Mouse (Mus musculus) kidney, adult 9 months (tissue): ENCODE measurements around the gene Mfn1.

Experiments
- DNase-seq: peaks from one replicate; pipeline ENCODE4 v3.0.0; 2022

Mfn1 gene

GRCm38 (mm10) chr3:32529303-32529898 lies at the start of gene Mfn1:
Gene Mfn1 (plus strand): TSS chr3:32529465.
- peak; percentile 98 for DNase-seq

DNA sequence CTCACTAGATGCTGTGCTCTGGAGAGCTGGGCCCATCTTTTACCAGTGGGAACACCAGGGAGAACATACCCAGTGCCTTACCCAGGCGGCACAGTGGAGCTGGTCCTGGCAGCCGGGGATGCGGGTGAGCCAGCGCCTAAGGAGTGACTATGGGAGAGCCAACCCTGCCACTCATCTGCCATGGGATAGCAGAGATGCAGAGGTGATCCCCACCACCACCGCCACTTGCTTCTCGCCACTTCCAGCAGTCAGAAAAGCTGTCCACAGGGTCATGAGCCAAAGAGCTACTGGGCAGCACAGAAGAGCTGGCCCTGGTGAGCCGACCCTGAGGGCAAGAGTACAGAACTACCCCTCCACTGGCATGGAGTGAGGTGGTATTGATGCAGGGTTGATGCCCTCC lies 49.3 kb upstream of the Mfn1 start:
- no peak for DNase-seq

DNA sequence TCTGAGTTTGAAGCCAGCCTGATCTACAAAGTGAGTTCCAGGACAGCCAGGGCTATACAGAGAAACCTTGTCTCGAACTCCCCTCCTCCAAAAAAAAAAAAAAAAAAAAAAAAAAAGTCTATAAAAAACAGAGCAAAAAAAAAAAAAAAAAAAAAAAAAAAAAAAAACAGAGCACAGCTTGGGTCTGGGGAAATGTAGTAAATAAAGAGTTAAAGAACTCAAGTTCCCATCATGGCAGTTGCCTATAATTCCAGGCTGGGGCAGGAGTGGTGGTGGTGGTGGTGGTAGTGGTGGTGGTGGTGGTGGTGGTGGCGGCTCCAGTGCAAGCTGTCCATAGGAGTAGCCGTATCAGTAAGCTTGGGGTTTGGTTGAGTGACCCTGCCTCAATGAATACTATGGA lies 46.2 kb upstream of the Mfn1 start:
- no peak for DNase-seq

- DNase-seq: peak; percentile 64
These were observed 42.7 kb upstream of the Mfn1 start for GRCm38 (mm10) chr3:32486543-32486942.

GRCm38 (mm10) chr3:32488172-32488571 lies 41.1 kb upstream of the Mfn1 start:
- DNase-seq: no peak

GRCm38 (mm10) chr3:32490076-32490927 lies 39.0 kb upstream of the Mfn1 start:
- peak; percentile 33 for DNase-seq

- no peak for DNase-seq
These were observed 38.3 kb upstream of the Mfn1 start for GRCm38 (mm10) chr3:32490928-32491315.

DNA sequence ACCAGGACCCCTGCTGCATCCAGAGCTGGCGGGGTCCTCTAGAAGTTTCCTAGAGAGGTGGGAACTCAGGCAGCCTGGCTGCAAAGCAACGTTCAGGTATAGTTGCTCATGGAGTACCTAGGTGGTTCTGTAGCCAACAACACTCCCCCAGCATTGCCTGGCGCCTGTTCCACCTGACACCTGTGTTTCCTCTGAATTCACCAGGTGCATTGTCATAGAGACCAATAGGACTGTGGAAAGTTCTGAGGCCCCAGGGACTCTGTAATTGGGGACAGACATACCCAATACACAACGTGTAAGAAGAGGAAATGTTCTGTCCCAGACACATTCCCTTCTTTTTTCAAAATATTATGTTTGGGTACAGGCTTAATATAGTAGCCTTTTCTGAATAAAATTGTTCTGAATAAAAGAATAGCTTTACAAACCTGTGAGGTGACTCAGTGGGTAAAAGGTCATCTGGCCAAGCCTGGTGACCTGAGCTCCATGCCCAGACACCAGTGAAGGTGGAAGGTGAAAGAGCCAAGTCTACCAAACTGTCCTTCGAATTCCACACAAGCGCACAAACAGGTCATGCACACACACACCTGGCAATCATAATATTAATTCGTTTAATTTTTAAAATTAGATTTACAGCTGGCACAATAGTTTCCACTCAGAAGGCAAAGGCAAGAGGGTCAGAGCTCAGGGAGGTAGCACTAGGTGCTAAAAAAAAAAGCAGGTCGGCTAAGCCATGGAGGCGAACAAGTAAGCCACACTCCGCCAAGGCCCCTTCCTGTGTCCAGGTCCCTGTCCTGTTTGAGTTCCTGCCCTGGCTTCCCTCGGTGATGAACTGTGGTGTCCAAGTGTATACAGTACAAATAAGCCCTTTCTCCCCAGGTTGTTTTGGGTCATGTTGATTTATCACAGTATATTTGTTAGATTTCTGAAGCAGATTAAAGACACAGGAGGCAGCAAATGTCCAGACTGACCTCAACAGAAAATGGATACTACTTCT lies 36.9 kb upstream of the Mfn1 start, which contains the start of gene Kcnmb3:
Gene Kcnmb3 (minus strand): TSS at position 135 of the 994 bp plus-strand sequence.
- DNase-seq: peak; percentile 73

GRCm38 (mm10) chr3:32494387-32495087 lies 34.7 kb upstream of the Mfn1 start:
- DNase-seq: no peak

GRCm38 (mm10) chr3:32495088-32495770 lies 34.0 kb upstream of the Mfn1 start:
- DNase-seq: peak; percentile 87

GRCm38 (mm10) chr3:32495856-32496710 lies 33.2 kb upstream of the Mfn1 start:
- DNase-seq: no peak

DNA sequence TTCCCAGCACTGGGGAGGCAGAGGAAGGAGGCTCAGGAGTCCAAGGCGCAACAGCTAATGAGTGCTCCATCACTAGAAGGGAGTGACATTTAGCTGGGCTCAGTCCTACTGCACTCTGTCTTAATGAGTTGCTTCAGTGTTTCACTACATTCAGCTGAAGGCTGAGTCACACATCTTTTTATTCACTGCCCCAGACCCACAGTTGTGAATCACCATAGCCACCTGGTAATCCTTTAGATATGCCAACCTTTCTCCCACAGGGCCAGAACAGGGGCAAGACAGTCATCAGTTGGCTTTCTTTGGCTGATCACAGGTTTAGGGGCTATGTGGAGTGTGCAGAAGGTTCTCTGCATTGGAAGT lies 32.6 kb upstream of the Mfn1 start:
- DNase-seq: no peak

- peak; percentile 35 for DNase-seq
These were observed 28.9 kb upstream of the Mfn1 start for GRCm38 (mm10) chr3:32500346-32500745.

DNA sequence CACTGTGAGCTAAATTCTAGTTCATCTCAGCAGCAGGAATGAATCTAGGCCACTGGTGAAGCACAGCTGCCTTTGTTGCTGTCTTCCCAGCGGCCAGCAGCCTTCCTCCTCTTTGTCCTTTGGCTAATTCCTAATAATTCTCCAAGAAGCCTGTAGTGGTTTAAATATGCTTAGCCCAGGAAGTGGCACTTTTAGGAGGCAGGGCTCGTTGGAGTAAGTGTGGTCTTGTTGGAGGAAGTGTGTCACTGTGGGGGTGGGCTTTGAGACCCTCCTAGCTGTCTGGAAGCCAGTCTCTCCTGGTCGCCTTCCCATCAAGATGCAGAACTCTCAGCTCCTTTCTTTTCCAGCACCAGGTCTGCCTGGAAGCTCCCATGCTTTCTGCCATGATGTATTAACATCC lies 23.4 kb upstream of the Mfn1 start:
- no peak for DNase-seq

GRCm38 (mm10) chr3:32506366-32507225 lies 22.7 kb upstream of the Mfn1 start:
- DNase-seq: no peak

- DNase-seq: peak; percentile 81
These were observed 20.5 kb upstream of the Mfn1 start for GRCm38 (mm10) chr3:32508666-32509324.

DNA sequence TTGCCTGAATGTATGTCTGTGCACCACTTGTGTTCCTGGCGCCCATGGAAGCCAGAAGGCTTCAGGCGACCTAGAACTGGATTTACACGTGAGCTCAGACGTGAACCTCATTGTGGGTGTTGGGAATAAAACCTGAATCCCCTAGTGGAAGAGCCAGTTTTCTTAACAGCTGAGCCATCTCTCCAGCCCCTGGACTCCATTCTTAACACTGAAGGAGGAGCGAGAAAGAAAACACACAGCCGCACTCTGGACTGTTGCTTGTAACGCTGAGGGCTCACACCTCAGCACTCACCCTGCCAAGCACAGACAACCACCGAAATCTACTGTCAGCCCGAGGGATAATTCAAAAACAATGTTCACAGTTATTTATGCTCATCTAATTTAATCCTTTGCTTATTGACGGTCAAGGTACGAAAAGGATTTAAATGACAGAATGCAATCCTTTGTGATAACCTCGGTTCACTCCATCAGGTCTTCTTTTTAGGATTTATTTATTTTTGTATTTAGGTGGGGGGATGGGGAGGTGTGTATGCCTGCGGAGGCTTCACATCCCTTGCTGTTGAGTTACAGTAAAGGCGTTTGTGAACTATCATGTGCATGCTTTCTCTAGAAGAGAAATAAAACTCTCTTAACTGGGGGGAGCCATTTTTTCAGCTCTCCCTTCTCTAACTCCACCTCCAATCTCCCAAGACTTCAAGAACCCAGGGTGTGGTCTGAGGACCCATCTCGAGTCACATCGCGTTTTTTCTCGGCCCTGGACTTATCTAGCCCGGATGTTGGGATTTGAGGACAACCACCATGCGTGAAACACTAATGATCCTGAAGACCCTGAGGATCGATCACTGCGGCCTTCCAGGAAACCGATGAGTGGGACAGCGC lies 19.5 kb upstream of the Mfn1 start, which contains the start of gene Zfp639:
Gene Zfp639 (plus strand): TSS at position 764 of the 879 bp plus-strand sequence.
- DNase-seq: no peak
